Mouse (Mus musculus) liver, adult 2 months (tissue): ENCODE results near the gene Mmp17.

Experiments used
- CTCF ChIP-seq: fragments of 200-500 bp; IDR thresholded peaks from 2 replicates; pipeline ENCODE4 v1.5.1; 2011; ENCODE audit warnings: low read depth, low read length, control low read depth
- POLR2A ChIP-seq: fragments of 200-500 bp; IDR thresholded peaks from 2 replicates; pipeline ENCODE4 v1.6.1; 2011; ENCODE audit warnings: low read length, control low read depth; ENCODE audit not compliant: insufficient read depth; ENCODE audit errors: extremely low read depth

GRCm38 (mm10) chr5:129586471-129586870, 2.5 kb downstream of the Mmp17 start:
- no peak for TF ChIP-seq CTCF
- TF ChIP-seq POLR2A: no peak
